Mouse (Mus musculus) cortical plate, adult 2 months (tissue): Measurements from ENCODE around the gene Sar1a.

Source experiments
- CTCF ChIP-seq: fragments of 200-500 bp; IDR thresholded peaks from 2 replicates; pipeline ENCODE4 v1.5.1; 2011; ENCODE audit warnings: mild to moderate bottlenecking, control low read depth, low read length; ENCODE audit not compliant: insufficient read depth; ENCODE audit errors: extremely low read depth
- POLR2A ChIP-seq: fragments of 200-500 bp; IDR thresholded peaks from 2 replicates; pipeline ENCODE4 v1.6.1; 2011; ENCODE audit warnings: mild to moderate bottlenecking, low read length, control low read depth; ENCODE audit not compliant: insufficient read depth; ENCODE audit errors: extremely low read depth

DNA sequence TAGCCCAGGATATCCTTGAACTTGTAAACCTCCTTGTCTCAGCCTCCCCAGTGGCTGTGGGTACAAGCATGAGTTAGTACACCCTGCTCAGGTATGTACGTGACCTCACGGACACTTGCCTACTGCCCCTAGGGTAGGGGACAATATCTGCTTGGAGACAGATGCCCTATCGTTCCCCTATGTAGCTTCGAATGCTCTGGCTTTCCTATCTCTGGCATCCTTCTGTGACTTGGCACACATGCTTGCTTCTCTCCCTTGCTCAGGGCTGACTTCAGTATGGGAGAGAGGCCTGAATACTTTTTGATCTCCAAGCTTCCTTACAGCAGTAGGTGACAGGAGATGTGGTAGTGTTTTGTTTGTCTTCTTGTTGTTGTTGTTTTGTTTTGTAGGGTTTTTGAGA is 34.0 kb downstream of the Sar1a start:
- TF ChIP-seq POLR2A (no peak), CTCF (no peak)
